Mouse (Mus musculus) heart, adult 2 months (tissue): ENCODE data around the gene Rnasel.

Experiments
- CTCF ChIP-seq: fragments of 200-600 bp; IDR thresholded peaks from 2 replicates; pipeline ENCODE4 v1.8.1; 2022; ENCODE audit warnings: antibody characterized with exemption, mild to moderate bottlenecking, moderate library complexity
- POLR2A ChIP-seq: fragments of 200-500 bp; IDR thresholded peaks from 2 replicates; pipeline ENCODE4 v1.6.1; 2011; ENCODE audit warnings: mild to moderate bottlenecking, low read depth, low read length, control low read depth; ENCODE audit not compliant: insufficient read depth

DNA sequence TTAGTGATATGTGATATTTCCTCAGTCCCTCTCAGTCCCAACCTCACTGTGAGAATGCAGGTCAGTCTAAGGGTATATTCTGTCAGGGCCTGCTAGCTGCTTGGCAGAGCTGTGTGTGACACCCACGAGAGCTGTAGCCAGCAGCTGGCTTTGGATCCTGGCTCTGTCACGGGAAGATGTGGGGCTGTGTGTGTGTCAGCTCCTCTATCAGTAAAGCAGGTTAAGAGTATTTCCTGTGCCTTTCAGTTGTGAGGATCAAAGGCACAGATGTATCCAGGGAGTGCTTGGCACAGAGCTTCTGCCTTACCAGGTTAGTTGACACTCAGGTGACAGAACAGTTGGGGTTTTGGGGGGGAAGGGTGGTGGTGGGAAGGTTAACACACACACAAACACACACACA lies 19.4 kb upstream of the Rnasel start:
- TF ChIP-seq CTCF (no peak), POLR2A (no peak)
